Mouse (Mus musculus) heart, postnatal 10 days (tissue): ENCODE measurements around the gene Krtap29-1. TPM values are rescaled to one million over a fixed set of nuclear protein-coding genes. Genes with fewer than 3 reads are reported as not detected.
A peak's percentile ranks its signal among the peaks of the same experiment; 100 is the strongest.

ENCODE experiments used
- DNase-seq, 2 experiments: peaks; one replicate each; pipeline ENCODE4 v3.0.0; 2021
- intact Hi-C: fragments of 180-260 bp; cut with DNase I; formaldehyde crosslinking; loops from one replicate; pipeline ENCODE4 v1.15.1; 2025
- total RNA-seq, 2 experiments: library from RNA; stranded (reverse); gene quantifications; 2 replicates each; pipeline ENCODE4 v1.2.3; 2021

Gene Krtap29-1
- total RNA-seq = not detected

DNA sequence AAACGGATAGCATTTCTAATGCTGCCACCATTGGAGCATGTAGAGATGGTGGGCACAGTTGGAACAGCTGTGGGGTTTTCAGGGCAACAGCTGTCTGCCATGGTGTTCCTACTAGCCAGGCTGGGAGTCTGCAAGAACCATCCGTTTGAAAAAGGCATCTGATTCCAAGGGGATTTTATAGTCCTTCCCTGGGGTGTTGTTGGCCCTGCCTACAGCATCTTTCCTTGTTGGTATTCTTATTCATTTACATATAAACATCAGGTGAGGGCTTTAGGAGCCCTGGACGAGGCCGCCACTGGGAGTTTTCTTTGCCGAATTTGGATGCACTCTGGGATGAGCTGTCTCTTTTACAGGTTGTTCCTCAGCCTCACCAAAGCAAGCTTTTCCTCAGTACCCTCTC, at the start of gene Krtap29-1:
TSS of gene Krtap29-1 (minus strand) at position 101 of the 400 bp plus-strand sequence.
- intact Hi-C loops = no loop called here
- DNase-seq = no peak

DNA sequence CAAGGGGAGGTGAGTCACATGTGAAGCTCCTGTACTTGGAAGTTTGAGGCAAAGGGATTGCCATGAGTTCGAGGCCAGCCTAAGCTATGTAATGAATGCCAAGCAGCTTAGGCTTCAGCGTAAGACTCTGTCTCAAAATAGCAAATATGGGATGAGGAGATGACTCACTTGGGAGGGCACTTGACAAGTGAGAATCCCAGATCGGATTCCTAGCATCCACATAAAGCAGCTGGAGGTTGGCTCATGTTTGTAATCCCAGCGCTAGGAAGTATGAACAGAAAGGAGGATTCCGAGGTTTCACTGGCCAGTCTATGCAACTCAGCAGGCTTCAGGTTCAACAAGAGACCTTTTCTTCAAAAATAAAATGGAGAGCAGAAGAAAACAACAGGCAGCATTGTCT, 42.6 kb upstream of the Krtap29-1 start:
- no peak for DNase-seq
- intact Hi-C loops = no loop called here

DNA sequence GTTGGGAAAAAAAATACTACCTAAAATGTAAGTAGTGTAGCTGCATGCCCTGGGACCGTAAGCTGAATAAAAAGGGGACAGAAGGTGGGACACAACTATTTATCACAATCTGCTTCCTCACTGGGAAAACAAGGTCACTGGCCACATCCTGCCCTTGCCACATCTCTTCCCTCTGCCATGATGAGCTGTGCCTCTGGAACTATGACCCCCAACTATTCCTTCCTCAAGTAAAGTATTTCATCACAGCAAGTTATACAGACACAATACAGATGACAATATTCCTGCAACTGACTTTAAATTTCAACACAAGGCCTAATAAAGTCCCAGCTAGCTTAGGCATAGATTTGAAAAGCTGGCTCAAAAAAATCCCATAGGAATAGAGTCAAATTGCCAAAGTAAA, 40.6 kb upstream of the Krtap29-1 start:
- no peak for DNase-seq
- intact Hi-C loops = no loop called here

DNA sequence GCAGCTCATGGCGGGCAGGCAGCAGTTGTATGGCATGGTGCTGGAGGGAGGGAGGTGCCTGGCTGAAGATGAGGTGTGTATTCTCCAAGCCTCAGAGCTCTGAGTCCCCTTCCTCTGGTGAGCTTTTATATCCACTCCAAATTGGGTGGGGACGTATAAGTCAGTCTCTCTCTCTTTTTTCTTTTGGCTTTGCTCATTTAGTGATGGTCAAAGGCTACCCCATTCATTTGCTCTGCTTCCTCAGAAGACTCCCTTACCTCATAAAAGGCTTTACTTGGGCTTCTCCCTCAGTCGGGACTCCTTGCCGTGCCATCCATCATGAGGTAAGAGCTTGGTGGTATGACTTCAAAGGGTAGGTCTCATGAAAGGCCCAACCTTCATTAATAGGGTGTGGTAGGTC, 37.3 kb upstream of the Krtap29-1 start, which contains the start of gene Krt33a:
TSS of gene Krt33a (minus strand) at position 101 of the 400 bp plus-strand sequence.
- intact Hi-C loops = no loop called here
- DNase-seq = no peak

DNA sequence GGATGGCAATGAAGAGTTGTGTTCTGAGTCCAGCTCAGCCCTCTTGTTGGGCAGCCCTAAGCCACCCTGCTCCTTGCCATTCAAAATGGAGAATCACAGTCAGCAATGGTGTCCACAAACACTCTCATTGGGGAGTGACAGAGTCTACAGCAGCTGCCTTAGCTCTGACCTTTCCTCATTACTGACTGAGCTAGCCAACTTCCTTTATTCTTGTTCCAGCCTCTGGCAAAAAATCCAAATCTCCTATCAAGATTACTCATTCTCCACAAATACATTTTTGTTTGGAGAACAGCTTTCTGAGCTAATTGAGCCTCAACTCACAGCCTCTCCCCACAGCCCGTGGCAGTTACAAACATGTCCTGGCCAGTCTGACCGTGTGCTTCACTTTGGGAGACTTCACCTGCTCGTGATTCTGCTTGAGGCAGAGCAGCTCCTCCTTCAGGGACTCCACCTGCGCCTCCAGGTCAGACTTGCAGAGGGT, 34.9 kb upstream of the Krtap29-1 start:
- intact Hi-C loops = no loop called here

DNA sequence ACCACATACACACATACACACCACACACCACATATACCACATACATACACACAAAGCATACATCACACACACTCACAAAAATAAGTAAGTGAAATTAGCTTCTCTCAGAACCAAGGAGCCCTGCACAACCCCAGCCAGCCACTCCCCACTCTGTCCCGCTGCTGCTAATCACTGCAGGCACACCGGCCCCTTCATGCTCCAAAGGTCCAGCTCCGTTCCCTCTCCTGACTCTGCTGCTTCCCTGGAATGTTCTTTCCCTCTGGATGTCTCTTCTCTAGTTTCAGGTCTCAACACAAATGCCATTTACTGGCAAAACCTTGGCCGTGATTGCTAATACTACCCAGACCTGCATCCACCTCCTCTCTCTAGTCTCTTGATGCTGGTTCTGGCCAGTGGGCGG, 31.8 kb upstream of the Krtap29-1 start:
- intact Hi-C loops = no loop called here
- no peak for DNase-seq

More for the DNA sequence above, 34.9 kb upstream of the Krtap29-1 start:
- DNase-seq = peak in 1 of 2 experiments; percentile 7

DNA sequence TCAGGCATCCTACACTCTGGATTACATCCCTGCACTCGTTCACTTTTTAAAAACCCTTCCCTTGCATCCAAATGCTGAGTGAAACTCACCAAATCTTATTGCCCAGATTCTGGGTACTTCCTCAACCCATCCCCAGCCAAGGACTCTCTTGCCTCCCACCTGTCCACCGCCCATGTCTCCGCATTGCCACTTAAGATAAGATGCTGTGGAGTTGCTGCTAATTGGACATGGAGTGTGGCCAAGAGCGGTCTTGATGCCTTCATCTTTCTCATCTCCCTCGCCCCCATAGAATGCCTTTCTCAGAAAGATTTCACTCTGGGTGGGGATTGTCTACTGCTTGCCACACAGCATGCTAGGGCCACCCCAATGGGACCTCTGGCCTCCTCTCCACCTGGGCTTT, 29.5 kb upstream of the Krtap29-1 start:
- no peak for DNase-seq
- intact Hi-C loops = no loop called here

DNA sequence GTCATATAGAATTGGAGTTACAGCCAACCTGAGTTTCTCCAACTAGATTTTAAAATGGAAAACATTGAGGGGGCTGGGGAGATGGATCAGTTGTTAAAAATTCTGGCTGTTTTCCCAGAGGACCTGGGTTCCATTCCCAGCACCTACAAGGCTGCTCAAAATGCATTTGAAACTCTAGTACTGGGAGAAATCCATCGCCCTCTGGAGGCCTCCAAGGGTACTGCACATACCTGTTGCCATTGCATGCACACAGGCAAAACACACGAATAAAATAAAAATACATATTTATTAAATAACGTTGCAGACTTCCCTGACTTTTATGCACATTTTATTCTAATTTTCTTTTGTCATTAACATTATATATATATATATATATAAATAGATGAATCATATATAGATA, 27.8 kb upstream of the Krtap29-1 start:
- DNase-seq = no peak
- intact Hi-C loops = no loop called here

DNA sequence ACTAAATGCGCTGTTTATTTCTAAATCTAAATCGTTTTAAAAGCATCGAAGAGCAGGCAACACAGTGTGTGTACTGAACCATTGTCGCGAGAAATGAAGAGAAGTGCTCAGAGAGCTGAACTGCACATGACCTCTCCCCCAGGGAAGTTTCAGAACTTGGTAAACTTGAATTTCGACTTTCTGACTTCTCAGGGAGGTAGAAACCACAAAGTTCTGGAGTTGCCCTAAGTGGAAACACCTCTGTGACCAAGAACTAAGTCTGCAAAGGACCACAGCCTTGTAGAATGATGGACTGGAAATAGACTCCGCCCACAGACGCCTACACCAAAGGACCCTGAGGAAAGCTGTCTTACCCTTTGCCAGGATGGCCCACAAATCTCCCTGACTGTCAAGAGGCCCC, 27.1 kb upstream of the Krtap29-1 start:
- intact Hi-C loops = loop anchor here (2.0 kb wide), 1 partner anchor 541 kb away; no protein-coding TSS in a partner anchor
- no peak for DNase-seq

DNA sequence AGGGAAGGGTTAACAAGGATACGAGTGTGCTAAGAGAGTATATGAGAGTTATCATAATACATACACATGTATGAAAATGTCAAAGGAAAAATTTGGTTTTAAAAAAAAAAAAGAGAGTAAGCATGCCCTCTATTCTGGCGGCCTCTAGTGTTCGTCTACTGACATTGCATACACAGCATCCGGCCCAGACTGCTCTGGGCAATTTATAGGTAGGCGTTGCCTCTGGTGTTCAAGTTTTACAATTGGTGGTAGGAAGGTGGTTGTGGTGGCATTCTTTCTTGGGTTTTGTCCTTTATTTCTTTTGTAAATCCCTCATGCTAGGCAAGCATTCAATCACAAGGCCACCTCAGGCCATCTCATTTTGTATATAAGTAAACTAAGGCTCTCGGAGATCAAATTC, 26.0 kb upstream of the Krtap29-1 start:
- peak; percentile 35 to 69 for DNase-seq

DNA sequence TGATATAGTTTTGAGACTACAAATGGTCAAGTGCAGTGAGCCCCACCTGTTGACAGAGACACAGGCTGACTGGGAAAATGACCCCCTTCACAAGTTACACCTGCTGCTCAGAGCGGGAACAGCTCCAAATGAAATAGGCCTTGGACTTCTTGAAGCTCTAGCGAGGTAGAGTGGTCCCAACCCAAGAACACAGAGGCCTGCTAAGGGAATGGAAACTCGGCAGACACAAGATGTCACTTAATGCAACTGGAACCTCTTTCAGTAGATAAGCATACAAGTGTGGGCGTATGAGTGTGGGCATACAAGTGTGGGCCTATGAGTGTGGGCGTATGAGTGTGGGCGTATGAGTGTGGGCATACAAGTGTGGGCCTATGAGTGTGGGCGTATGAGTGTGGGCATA, 20.2 kb upstream of the Krtap29-1 start:
- no peak for DNase-seq
- intact Hi-C loops = no loop called here

More for the DNA sequence above, 26.0 kb upstream of the Krtap29-1 start:
- intact Hi-C loops = loop anchor here (2.0 kb wide), 1 partner anchor 540 kb away; no protein-coding TSS in a partner anchor

DNA sequence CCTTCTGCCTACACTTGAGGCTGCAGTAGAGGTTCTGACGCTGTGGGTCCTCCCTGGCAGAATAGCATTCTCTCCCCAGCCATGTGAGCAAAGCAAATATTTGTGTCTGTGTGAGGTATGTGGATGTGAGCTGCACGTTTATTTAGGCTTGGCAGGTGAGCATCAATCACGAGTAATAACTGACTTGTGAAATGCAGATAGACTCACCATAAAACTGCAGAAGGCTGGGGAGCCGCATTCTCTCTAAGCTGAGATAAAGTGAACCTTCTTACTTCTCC, 15.5 kb upstream of the Krtap29-1 start:
- intact Hi-C loops = no loop called here
- DNase-seq = no peak

DNA sequence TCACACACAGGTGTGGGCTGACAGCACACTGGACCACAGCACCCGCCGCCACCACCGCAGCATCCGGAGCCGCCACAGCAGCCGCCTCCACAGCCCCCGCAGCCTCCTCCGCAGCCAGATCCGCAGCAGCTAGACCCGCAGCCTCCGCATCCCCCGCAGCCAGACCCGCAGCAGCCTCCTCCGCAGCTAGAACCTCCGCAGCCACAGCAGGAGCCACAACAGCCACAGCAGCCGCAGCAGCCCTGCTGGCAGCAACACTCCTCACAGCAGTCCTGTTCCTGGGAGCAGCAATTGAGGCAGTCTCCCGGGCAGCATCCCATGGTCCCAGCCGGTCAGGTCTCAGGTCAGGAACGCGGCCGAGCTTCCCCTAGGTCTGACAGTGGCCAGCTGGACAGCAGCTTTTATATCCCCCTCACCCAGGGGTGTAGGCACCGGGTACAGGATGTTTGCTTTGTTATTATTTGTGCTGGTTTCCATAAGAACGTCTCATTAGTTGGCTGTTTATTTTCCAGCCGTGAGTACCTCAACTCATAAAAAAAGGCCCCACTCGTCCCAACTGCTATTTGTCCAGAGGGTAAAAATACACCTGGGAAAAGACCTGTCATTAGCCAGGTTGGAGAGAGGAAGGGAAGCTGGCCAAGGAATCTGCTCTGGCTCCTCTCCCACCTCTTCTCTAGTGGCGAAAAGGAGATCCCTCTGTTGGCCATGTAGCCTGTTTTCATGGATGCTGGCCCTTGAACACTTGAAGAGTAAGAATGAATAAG, 14.9 kb upstream of the Krtap29-1 start, which contains the start of gene Krtap17-1:
TSS of gene Krtap17-1 (minus strand) at position 375 of the 764 bp plus-strand sequence.
- intact Hi-C loops = no loop called here
- no peak for DNase-seq

DNA sequence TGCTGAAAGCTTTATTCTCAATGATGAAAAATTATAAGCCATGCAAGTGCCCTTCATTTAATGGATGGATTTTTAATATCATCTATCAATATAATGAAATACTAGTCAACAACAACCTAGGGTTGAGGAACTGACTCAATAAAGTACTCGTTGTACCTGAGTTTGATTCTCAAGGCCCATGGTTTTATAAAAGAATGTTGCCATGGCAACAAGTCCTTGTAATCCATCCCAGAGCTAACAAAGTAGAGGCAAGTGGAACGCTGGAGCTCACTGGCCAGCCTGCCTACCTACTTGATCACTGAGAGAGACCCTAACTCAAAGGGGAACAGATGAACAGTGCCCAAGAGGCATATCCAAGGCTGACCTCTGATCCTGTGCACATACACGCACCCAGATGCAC, 11.7 kb upstream of the Krtap29-1 start:
- intact Hi-C loops = no loop called here
- DNase-seq = no peak

DNA sequence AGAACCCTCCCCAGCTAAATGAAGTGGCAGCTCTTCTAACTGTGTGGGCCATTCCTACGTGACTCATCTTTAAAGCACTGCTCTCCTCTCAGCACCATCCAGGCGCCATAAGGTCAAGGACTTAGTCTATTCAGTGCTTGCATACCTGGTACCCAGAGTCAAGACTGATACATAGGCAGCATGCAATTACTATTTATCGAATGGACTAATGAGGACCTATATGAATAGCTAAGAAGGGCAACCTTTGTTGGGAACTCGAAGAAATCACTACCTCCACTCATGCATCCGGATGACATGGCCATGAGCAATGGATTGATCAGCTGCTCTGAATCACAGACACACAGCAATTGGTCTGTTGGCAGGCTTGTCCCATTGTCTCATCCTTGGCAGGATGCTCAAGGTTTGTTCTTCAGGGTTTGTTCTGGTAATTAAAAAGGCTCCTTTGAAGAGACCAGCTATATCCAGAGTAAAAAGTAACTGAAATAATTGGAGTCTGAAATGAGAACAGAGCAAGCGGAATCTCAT, 11.1 kb upstream of the Krtap29-1 start:
- intact Hi-C loops = no loop called here
- DNase-seq = no peak

DNA sequence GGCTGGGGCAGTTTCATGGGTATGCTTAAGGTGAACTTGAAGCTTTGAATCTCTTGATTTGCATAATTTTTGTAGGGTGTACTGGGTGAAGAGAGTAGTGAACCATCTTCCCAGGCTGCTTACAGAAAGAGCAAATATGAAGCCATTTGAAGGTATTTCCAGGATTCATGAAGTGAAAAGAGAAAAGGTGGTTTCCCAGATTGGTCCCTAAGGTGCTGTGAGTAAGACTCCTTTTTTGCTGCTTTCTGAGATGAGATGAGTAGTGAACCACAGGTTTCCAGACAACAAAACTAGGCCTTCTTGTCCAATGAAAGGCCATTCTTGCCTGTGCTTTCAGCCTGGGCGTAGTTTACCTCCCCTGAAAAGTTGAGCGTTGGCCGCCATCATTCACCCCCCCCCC, 9.7 kb upstream of the Krtap29-1 start:
- intact Hi-C loops = no loop called here
- no peak for DNase-seq

DNA sequence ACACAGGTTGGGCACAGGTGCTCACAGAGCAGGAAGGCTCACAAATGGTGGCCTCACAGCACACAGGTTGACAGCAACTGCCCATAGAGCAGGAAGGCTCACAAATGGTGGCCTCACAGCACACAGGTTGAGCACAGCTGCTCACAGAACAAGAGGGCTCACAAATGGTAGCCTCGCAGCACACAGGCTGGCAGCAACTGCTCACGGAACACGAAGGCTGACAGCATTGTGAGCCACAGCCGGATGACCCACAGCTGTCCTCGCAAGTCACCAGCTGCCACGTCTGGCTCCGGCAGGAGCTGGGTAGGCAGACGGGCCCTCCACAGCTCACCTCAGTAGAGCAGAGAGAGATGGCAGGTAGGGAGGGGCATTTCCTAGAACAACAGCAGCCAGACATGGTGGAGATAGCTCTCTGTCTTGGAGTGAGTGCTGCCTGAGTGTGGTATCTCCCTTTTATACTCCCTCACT, 7.4 kb upstream of the Krtap29-1 start, which contains the start of gene Krtap16-1:
TSS of gene Krtap16-1 (minus strand) at position 418 of the 468 bp plus-strand sequence.
- no peak for DNase-seq
- intact Hi-C loops = no loop called here

DNA sequence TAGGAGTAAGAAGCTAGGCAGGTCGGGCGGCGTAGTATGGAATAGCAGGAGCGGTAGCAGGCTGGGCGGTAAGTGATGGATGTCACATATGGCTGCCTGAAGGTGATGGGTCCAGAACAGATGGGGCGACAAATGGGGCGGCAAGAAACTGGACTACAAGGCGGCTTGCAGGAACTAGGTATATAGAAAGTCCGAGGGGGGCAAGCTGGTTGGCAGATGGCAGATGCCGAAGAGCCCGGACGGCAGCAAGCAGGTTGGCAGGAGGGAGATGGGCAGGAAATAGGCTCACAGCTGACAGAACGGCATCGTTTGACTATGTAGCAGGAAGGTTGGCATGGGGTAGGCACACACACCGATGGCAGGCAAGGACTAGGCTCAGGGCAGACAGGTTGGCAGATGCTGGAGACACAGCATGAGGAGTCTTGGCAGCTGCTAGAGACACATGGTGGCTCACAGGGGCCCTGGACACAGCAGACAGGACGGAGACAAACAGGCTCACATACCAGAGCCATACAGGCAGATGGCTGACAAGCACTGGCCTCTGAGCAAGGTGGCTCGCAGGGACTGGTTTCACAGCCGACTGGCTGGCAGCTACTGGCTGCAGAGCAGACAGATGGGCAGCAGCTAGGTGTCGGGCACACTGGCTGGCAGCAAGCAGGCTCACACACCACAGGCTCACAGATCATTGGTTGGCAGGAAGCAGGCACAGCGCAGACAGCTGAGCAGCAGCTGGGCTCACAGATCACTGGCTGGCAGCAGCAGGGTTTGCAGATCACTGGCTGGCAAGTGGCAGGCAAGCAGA, 6.6 kb upstream of the Krtap29-1 start:
- DNase-seq = peak; percentile 16 to 21
- intact Hi-C loops = no loop called here

DNA sequence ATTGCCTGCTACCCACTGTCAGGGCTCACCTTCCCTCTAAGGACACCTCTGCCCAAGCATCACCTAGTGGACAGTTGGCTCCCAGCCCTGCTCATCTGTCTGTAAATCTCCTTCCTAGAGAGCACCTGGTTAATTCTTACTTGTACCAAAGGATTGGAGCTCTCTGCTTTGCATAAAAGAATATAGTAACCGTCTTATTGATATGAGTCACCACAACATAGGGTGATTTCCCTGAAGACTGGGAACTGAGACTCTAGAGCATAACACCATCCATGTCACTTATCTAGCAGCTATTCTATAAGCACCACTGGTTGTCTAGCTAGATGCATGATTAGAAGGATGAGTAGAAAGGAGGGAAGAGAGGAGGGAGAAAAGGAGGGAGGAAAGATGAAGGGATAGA, 4.6 kb upstream of the Krtap29-1 start:
- no peak for DNase-seq
- intact Hi-C loops = no loop called here

DNA sequence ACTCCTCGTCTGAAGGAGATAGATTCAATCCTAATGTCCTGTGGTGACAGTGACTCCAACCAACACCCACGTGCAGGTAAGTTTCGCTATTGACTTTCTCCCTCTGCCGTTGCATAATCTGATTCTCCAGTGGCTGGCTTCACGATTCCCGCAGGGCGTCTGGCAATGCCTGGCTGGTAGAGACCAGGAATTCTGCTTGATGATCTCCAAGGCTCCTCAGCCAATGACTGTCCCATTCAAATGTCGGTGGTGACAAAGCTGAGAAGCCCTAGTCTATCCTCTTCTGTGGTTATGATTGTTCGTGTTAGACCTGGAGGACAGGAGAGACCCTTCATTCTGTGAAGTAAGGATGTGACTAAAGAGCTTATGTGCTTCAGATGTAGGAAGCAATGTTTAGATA, 3.9 kb upstream of the Krtap29-1 start:
- intact Hi-C loops = no loop called here
- no peak for DNase-seq

DNA sequence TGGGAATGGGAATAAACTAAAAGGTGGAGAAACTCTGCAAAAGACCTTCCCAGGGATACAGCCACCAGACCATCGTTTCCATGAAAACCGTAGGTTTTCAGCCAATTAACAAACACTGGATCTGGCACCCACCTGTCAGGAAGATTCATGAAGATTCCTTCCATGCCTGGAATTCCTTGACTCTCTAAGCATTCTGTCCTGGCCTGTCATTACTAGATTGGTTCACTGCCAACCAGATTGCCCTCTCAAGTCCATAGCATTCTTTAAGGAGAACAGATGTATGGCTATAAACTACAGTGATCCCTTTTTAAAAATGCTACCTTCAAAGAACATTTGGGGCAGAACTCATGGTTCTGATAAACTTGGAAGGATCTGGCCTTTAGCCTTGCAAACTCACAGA, 12.9 kb downstream of the Krtap29-1 start:
- DNase-seq = no peak
- intact Hi-C loops = no loop called here
